Mouse (Mus musculus) liver, adult (tissue): ENCODE results near the gene Mettl7a3.
A peak's percentile ranks its signal among the peaks of the same experiment; 100 is the strongest.

Experiments
- GATA4 ChIP-seq: IDR thresholded peaks from 2 replicates; pipeline ENCODE4 v1.6.1; 2014; ENCODE audit warnings: mild to moderate bottlenecking, low read length; ENCODE audit not compliant: insufficient replicate concordance

Gene Mettl7a3

DNA sequence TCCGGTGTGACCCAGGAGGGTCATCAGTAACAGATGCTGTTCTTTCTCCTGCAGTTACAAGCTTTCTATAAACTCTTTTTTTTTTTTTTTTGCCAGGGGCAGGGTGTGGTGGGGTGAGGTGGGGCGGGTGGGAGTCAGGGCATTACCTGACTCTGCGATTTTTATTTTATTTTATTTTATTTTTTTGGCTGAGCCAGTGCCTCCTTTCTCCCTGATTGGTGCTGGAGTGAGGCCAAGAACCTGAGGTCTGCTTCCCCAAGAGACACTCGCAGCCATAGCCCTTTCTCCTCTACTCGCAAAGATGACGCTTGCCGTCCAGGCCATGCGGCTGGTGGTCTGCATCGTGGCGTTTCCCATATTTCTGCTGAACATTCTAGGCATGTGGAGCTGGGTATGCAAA is at the start of gene Mettl7a3:
TSS of gene Mettl7a3 (plus strand) at position 301 of the 400 bp plus-strand sequence.
- no peak for TF ChIP-seq GATA4

DNA sequence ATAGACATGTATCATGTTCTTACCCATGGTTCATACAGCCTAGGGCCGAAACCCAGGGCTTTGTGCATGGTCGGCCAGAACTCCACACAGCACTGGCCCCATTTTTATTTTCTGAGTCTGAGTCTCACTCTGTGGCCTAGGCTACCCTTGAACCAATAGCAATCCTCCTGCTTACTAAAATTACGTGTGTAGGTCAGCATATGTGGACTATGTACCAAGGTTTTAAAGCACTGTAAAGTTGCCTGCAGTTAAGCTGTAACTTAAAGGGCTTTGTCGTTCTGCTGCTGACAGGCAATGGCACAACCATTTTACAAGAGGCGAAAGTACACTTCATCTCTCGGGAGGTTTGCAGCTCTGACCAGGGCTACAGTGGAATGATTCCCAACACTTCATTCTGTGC is 45.7 kb upstream of the Mettl7a3 start:
- no peak for TF ChIP-seq GATA4

DNA sequence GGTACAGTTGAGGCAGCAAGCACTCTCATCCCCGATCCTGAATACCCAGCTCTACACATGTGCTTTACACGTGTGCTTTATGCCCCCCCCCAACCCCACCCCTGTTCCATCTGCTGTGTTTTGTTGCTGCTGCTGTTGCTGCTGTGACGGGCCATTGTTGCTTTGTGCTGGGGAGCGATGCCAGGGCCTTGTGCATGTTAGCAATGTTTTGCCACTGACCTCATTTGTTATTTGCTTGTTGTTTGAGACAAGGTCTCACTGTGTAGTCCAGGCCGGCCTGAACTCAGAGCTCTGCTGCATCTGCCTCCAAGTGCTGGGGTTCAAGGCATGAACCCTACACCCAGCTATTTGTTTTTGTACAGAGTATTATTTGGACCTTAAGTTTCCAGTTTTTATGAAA is 43.9 kb upstream of the Mettl7a3 start:
- no peak for TF ChIP-seq GATA4

DNA sequence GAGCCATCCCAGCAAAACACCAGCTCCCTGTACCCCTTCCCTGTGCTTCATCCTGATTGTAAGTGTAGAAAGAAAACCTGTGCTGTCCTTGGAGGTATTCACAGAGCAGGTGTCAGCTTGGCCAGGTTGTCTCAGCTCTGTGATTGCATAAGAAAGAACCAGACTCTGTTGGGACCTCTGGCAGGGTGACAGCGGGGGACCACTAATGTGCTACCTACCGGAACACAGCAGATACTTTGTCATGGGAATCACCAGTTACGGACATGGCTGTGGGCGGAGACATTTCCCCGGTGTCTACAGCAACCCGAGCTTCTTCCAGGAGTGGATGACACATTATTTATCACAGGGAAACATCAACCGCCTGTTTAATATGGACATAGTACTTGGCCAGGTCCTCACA is 42.4 kb upstream of the Mettl7a3 start:
- TF ChIP-seq GATA4: no peak

DNA sequence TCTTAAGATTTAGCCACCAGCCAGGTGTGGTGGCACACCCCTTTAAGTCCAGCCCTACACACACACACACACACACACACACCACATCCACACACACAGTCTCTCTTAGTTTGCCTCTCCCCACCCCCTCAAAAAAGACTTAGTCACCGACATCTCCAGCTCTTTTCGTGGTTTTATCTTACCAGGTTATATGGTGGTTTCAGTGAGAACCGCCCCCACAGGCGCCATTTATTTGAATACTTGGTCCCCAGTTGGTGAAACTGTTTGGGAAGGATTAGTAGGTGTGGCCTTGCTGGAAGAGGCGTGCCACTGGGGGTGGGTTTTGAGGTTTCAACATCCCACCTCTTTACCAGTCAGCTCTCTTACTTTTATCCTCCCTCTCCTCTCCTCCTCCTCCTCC is 36.9 kb upstream of the Mettl7a3 start:
- TF ChIP-seq GATA4: no peak

DNA sequence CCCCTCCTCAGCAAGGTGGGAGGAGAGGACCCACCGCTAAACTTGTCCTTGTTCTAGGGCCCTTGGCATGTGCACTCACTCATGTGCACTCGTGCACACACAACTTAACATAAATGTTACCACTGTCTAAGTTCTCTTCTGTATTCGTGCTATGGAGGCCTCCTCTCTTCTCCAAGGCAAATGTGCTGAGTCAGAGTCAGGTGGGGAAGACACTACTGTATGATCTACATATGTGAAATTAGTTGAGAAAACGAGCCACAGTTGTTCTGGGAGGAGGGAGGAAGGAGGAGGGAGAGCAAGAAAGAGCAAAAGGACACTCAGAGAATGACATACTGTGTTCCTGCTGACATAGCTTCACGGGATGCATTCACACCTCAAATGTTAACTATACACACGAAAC is 34.2 kb upstream of the Mettl7a3 start:
- TF ChIP-seq GATA4: no peak

DNA sequence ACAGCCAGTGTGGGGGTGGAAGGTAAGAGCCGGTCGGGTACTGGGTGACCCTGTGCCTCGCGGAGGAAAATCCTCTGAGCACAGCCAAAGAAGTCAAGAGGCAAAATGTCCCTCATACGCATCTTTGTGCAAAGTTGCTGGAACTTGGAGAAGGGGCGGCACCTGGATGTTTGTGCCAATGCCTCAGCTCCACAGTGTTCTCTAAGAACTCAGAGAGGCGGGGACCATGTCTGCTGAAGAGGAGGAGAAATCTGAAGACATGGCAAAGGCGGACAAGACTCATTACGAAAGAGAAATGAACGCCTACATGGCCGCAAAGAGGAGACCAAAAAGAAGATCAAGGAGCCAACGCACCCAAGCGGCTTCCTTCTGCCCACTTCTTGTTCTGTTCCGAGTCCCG is 33.2 kb upstream of the Mettl7a3 start:
- no peak for TF ChIP-seq GATA4

DNA sequence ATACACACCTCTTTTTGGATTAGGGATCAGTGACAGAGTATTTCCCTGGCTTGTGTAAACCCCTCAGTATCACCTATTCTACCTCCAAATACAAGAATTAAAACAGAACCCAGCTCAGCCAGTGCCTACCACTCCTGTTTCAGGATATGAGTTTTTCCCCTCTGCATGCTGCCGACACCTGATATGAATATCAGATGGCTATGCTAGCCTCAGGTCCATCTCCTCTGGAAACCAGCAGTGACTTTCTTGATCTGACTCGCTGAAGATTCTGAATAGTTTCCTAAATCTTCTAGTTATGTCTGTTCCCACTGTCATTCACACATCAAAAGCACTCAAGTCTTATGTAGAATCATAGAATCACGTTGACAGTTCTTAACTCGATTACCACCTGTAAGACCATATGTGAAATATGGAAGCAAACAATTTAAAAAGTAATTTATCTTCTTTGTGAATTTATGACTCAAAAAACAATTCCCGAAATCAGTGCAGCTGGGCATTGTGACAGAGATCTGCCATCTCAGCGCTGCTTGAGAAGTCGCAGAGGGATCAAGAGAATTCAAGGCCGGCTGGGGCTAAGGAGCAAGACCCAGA is 31.2 kb upstream of the Mettl7a3 start:
- no peak for TF ChIP-seq GATA4

DNA sequence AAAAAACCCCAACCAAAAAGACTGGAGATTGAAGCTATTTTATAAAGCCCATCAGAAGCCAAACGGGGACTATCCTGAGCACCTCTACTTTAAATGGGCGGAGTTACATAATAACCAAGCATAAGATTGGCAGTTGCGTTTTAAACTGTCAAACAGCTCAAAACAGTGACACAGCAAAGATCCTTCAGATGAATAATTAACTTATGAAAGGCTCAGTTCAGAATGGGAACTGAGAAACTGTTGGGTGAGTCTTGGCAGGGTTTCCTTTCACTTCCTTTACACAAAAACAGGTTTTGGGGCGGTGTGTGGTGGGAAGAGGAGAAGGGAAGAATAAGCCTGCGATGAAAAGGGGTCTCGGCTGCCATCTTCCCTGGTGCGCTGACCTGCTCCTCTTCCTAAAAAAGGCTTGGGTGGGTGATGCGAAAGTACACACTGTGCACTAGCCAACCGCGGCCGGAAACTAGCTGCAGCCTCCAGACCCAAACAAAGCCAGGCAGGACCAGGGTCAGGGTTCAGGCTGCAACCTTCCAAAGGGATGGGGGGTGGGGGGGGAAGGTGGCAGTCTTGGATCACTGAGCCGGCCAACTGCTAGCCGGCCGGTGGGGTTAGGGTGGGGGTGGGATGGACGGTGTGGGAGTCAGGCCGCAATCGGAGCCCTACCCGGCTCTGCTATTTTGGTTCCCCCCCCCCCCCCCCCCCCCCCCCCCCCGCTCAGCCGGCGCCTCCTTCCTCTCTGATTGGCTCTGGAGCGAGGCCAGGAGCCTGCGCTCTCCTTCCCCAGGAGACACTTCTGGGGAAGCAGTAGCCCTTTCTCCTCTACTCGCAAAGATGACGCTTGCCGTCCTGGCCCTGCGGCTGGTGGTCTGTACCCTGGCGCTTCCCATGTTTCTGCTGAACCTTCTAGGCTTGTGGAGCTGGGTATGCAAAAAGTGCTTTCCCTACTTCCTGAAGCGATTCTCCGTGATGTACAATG is 30.4 kb upstream of the Mettl7a3 start, which contains the start of gene Mettl7a1:
TSS of gene Mettl7a1 (plus strand) at position 122 of the 973 bp plus-strand sequence.
- no peak for TF ChIP-seq GATA4

DNA sequence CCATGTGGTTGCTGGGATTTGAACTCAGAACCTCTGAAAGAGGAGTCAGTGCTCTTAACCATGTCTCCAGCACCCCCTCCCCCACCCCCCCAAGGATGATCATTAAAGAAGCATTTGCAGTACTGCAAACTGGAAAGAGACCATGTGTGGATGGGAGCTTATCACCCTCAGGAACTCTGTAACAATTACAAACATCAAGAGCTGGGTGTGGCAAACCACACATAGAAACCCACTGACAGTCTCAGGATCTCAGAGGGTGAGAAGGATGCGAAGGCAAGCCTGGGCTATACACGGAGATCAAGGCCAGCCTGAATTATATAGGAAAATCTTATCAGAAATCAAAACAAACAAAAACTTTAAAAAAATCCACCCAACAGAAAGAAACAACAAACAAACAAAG is 28.5 kb upstream of the Mettl7a3 start:
- no peak for TF ChIP-seq GATA4

DNA sequence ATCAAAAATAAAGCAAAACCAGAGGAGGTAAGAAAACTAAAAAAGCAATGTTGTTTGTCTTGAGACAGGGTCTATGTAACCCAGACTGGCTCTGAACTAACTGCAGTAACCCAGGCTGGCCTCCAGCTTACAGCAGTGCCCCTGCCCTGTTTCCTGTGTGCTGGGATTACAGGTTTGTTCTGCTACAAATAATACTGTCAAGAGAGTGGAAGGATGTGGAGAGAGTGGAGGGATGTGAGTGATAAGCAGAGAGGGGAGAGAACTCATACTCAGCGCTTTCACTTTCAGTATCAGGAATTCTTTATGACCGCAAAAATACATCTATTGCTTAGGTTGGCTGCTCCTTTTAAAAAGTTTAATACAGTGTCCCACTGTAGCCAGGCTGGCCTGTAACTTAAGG is 22.4 kb upstream of the Mettl7a3 start:
- peak; percentile 49; the same call in 1 of the 2 replicates for TF ChIP-seq GATA4

DNA sequence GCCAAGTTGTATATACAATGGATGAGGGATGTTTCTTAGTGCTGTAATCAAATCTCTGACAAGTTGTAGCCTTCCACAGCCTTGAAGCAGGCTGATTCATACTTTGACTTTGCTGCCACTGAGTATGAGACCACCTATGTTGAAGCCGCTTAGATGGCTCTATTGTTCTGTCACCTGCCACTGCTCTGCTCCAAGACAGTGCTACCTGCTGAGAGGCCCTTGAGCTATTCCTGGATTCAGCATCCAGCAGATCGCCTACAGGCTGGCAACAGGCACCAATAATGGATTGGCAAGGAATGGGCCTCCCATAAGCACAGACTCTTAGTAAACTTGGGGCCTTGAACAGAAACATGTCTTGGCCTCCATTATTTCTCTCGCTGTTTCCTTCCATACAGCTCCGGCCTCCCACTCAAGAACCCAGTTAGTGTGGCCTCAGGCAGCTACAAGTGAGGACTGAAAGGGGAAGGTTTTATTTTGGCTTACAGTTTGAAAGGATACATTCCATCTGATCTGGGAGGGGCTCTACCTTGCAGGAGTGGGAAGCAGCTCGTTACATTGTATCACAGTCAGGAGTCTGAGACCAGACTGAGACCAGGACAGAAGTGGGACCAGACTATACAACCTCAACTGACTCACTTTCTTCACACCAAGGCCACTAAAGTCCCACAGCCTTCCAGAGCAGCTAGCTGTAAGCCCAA is 20.1 kb upstream of the Mettl7a3 start:
- TF ChIP-seq GATA4: no peak

DNA sequence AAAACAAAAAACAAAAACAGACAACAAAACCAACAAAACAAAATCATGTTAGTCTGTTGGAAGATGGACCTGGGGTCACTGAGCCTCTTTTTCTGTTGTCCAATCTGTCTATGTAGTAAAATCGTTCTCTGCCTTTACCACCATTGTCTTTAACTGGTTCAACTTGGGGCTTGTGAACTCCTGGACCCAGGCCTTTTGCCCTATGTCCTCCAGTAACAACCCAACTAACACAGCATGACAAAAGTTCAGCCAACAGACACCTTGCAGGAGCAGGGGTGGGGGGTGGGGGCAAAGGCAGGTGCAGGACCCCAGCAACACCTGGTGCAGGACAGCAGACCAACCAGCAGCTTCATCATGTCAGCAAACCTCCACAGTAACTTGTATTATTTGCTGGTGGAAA is 14.8 kb upstream of the Mettl7a3 start:
- TF ChIP-seq GATA4: no peak

DNA sequence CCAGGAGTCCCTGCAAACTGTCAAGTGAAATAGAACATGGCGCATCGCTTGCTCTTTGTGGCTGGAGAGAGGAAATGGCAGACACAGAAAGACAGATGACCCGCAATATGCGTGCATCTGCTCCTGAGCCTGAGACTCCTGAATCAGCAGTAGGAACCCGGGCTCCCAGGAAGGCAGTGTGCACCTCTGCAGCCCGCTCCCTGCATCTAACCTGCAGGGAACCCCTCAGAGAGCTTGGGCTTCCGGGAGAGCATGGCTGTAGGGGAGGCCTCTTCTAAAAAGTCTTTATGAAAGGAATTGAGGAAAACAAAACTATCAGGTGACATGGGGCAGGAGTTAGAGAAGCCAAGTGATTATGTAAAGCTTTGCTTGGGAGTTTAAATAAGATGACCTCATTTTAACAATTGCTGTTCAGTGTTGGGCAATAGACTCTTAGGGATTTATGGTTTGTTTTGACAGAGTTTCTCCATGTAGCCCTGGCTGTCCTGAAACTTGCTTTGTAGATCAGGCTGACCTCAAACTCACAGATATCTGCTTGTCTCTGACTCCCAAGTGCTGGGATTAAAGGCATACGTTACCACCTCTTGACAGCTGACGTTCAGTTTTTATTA is 14.3 kb upstream of the Mettl7a3 start:
- no peak for TF ChIP-seq GATA4

DNA sequence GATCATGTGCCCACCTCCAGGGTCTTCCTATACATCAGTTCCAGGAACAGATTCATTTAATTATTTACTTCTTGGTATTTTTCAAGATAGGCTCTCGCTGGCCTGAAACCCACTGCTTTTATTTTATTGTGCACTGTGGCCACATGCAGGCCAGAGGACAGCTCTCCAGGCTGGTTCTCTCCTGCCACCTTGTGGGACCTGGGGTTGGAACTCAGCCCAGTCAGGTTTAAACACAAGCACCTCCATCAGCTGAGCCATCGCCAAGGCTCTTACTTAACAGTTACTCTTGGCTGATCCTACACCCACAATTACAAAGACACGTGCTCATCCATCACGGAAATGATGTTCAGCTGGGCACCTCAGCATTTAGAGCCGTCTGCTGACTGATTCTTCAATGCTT is 13.6 kb upstream of the Mettl7a3 start:
- TF ChIP-seq GATA4: no peak

DNA sequence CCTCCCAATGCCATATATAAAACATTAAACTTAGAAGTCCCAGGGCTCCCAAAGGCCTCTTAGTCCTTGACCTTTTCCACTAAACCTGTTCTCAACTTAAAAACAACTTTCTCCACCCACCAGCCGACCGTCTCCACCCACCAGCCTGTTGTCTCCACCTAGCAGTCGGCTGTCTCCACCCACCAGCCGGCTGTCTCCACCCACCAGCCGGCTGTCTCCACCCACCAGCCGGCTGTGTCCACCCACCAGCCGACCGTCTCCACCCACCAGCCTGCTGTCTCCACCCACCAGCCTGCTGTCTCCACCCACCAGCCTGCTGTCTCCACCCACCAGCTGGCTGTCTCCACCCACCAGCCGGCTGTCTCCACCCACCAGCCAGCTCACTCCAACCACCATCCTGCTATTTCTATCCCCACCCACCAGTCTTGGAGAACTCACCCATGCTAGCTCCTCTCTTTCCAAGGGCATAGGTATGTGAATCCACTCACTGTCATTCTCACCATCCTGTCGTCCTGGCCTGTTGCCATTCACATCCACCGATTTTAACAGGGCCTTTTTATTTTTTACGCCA is 10.6 kb upstream of the Mettl7a3 start:
- no peak for TF ChIP-seq GATA4

DNA sequence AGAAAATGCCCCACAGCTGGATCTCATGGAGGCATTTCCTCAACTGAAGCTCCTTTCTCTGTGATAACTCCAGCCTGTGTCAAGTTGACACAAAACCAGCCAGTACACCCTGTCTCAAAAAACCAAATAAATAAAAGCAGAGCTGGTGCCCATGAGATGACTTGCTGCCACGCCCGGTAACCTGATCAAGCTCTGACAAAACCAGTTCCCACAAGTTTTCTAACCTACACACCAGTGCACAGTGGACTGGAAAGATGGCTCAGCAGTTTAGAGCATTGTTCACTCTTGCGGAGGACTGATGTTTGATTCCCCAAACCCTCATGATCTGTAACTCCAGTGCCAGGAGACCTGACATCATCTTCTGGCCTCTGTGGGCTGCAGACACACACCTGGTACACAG is 9.5 kb upstream of the Mettl7a3 start:
- no peak for TF ChIP-seq GATA4
